Mouse (Mus musculus) forebrain, embryonic 13.5 days (tissue): ENCODE measurements around the gene H2-Ab1. TPM values are rescaled to one million over a fixed set of nuclear protein-coding genes. Genes with fewer than 3 reads are reported as not detected.

ENCODE experiments used
- ATAC-seq: fragments of 200-750 bp; cut with Nextera tagmentation; 2 replicates; pipeline ENCODE4 v1.8.0; 2017
- H3K27ac ChIP-seq: fragments of 300-500 bp; sonication (generic); 2 replicates; pipeline ENCODE4 v1.5.1; 2015; ENCODE audit warnings: inconsistent platforms, mild to moderate bottlenecking, moderate library complexity
- H3K27me3 ChIP-seq: fragments of 300-500 bp; sonication (generic); 2 replicates; pipeline ENCODE4 v1.6.1; 2015; ENCODE audit warnings: mild to moderate bottlenecking, inconsistent platforms
- H3K36me3 ChIP-seq: fragments of 300-500 bp; sonication (generic); 2 replicates; pipeline ENCODE4 v1.6.1; 2015; ENCODE audit warnings: mild to moderate bottlenecking, inconsistent platforms; ENCODE audit not compliant: poor library complexity, severe bottlenecking
- H3K4me1 ChIP-seq: fragments of 300-500 bp; sonication (generic); 2 replicates; pipeline ENCODE4 v1.6.1; 2015; ENCODE audit warnings: inconsistent platforms
- H3K4me2 ChIP-seq: fragments of 300-500 bp; sonication (generic); 2 replicates; pipeline ENCODE4 v1.6.1; 2015; ENCODE audit warnings: inconsistent platforms, mild to moderate bottlenecking, moderate library complexity
- H3K4me3 ChIP-seq: fragments of 300-500 bp; sonication (generic); 2 replicates; pipeline ENCODE4 v1.5.1; 2015; ENCODE audit warnings: mild to moderate bottlenecking, inconsistent platforms
- H3K9ac ChIP-seq: fragments of 300-500 bp; sonication (generic); 2 replicates; pipeline ENCODE4 v1.6.1; 2015; ENCODE audit warnings: mild to moderate bottlenecking, inconsistent platforms
- H3K9me3 ChIP-seq: fragments of 300-500 bp; sonication (generic); replicated peaks from 2 replicates; pipeline ENCODE4 v1.6.1; 2016; ENCODE audit warnings: inconsistent platforms
- WGBS: fragments of 180-500 bp; shearing (Covaris S2); methylation state at CpG from one replicate; pipeline ENCODE4 v1.1.7; 2015; 5-methylcytosine and 5-hydroxymethylcytosine counted together
- polyA plus RNA-seq: library from polyadenylated mRNA; unstranded; fragments of >200 nt; fragmentation: Nextera tagmentation; extraction: Ambion mirVana; gene quantifications from 2 replicates; pipeline ENCODE4 v1.2.1, GENCODE M21; 2015

Gene H2-Ab1
- polyA plus RNA-seq, 1 experiment from 2014 or later: 1.4 TPM

- Histone ChIP-seq H3K27ac (no peak overlapping the region), H3K4me1 (no peaks in the 10 kb centered on the region), H3K9ac (no peak overlapping the region), H3K27me3 (no peaks in the 10 kb centered on the region), H3K4me3 (no peak overlapping the region), H3K36me3 (no peaks in the 10 kb centered on the region), H3K9me3 (0 out of 2 replicates have a peak, but pooled peaks cover 6% of the 10 kb centered on the region), H3K4me2 (no peak overlapping the region)
- no peak for ATAC-seq
- 70% methylated on average over 3 of the region's 3 CpGs for WGBS
These were observed 17.1 kb upstream of the H2-Ab1 start for GRCm38 (mm10) chr17:34240366-34240765.

- H3K9me3 ChIP-seq: 0 out of 2 replicates have a peak, but pooled peaks cover 6% of the 10 kb centered on the region
- WGBS: 86% methylated on average over 6 of the region's 6 CpGs
- ATAC-seq: no peak
- no peak overlapping the region for H3K4me3 ChIP-seq
- no peak overlapping the region for H3K4me2 ChIP-seq
- H3K9ac ChIP-seq: no peak overlapping the region
- H3K27me3 ChIP-seq: no peaks in the 10 kb centered on the region
- no peaks in the 10 kb centered on the region for H3K36me3 ChIP-seq
- H3K27ac ChIP-seq: no peak overlapping the region
- H3K4me1 ChIP-seq: no peaks in the 10 kb centered on the region
These were observed 16.6 kb upstream of the H2-Ab1 start for GRCm38 (mm10) chr17:34240916-34241315.

DNA sequence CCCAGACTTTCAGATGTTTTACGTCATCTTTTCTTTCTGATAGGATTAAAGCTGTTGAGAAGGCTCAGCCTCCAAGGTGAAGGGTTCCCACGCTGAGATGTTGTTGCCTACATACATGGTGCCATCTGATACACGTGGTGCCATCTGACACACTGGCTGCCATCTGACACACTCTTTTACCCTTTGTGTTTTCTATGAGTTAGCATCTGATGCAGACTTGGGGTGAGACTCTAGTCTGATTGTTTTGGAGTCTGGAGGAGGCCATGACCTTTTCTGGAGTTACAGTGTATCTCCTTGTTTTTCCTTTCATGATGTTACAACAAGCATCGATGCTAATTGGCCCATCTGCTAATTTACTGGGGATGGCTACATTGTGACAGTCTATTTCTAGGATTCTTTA, 12.8 kb upstream of the H2-Ab1 start:
- Histone ChIP-seq H3K4me1 (no peaks in the 10 kb centered on the region), H3K9ac (no peak overlapping the region), H3K9me3 (0 out of 2 replicates have a peak, but pooled peaks cover 6% of the 10 kb centered on the region), H3K27ac (no peak overlapping the region), H3K27me3 (no peaks in the 10 kb centered on the region), H3K4me2 (no peak overlapping the region), H3K36me3 (no peaks in the 10 kb centered on the region), H3K4me3 (no peak overlapping the region)
- no peak for ATAC-seq
- 75% methylated on average over 4 of the region's 4 CpGs for WGBS

GRCm38 (mm10) chr17:34247047-34247446, 10.4 kb upstream of the H2-Ab1 start:
- Histone ChIP-seq H3K36me3 (no peaks in the 10 kb centered on the region), H3K9ac (no peak overlapping the region), H3K4me3 (no peak overlapping the region), H3K27me3 (no peaks in the 10 kb centered on the region), H3K9me3 (no peaks in the 10 kb centered on the region), H3K27ac (no peak overlapping the region), H3K4me1 (no peaks in the 10 kb centered on the region), H3K4me2 (no peak overlapping the region)
- ATAC-seq: no peak
- 84% methylated on average over 3 of the region's 3 CpGs for WGBS

GRCm38 (mm10) chr17:34248764-34249163, 8.7 kb upstream of the H2-Ab1 start:
- Histone ChIP-seq H3K36me3 (no peaks in the 10 kb centered on the region), H3K4me2 (no peak overlapping the region), H3K9me3 (no peaks in the 10 kb centered on the region), H3K27me3 (0 out of 2 replicates have a peak, but pooled peaks cover under 1% of the 10 kb centered on the region), H3K27ac (no peak overlapping the region), H3K4me3 (no peak overlapping the region), H3K4me1 (no peaks in the 10 kb centered on the region), H3K9ac (no peak overlapping the region)
- ATAC-seq: no peak
- 68% methylated on average over 2 of the region's 2 CpGs for WGBS

DNA sequence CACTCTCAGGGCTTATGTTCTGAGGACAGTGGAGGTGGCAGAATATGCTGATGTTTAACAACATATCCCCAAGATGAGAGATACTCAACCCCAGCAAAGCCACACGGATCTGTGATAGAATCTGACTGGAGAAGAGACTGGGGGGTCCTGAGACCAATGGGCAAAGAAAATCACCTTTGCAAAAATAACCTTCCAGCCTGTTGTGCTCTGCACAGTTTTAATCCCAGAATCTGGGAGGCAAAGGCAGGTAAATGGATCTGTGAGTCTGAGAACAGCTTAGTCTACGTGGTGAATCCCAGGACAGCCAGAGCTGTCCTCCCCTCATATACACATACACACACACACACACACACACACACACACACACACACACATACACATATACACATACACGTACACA, 8.1 kb upstream of the H2-Ab1 start:
- H3K27me3 ChIP-seq: peaks cover 7% of the 10 kb centered on the region; the same call in 1 of the 2 replicates
- 40% methylated on average over 3 of the region's 3 CpGs for WGBS
- H3K4me1 ChIP-seq: no peaks in the 10 kb centered on the region

DNA sequence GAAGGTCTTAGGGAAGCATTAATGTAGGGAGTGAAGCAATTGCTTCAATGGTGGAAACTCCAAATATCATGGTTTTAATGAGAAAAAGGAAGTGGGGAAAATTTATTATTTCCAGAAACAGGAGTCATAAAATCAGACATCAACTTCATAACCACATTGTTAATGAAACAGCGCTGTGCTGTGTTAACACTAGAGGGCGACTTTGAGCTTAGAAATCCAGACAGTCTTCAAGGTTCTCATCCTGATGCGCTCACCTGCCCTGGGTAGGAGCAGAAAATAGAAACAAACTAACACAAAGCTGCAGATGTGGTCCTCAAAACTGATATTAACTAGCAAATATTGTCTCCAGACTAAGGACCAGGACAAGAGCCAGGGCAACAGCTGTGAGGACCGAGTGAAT, 7.6 kb upstream of the H2-Ab1 start:
- H3K27ac ChIP-seq: no peak overlapping the region
- H3K4me1 ChIP-seq: no peaks in the 10 kb centered on the region
- 16% methylated on average over 4 of the region's 4 CpGs for WGBS
- ATAC-seq: no peak
- H3K4me3 ChIP-seq: no peak overlapping the region
- H3K4me2 ChIP-seq: no peak overlapping the region
- H3K27me3 ChIP-seq: peaks cover 7% of the 10 kb centered on the region; the same call in 1 of the 2 replicates
- H3K36me3 ChIP-seq: no peaks in the 10 kb centered on the region
- no peak overlapping the region for H3K9ac ChIP-seq
- H3K9me3 ChIP-seq: no peaks in the 10 kb centered on the region

More for the DNA sequence above, 8.1 kb upstream of the H2-Ab1 start:
- H3K9me3 ChIP-seq: no peaks in the 10 kb centered on the region
- H3K4me3 ChIP-seq: no peak overlapping the region
- no peaks in the 10 kb centered on the region for H3K36me3 ChIP-seq
- H3K4me2 ChIP-seq: no peak overlapping the region
- no peak for ATAC-seq
- no peak overlapping the region for H3K27ac ChIP-seq
- no peak overlapping the region for H3K9ac ChIP-seq

GRCm38 (mm10) chr17:34251666-34252065, 5.8 kb upstream of the H2-Ab1 start:
- 57% methylated on average over 4 of the region's 4 CpGs for WGBS
- Histone ChIP-seq H3K27ac (no peak overlapping the region), H3K4me2 (no peak overlapping the region), H3K4me1 (no peaks in the 10 kb centered on the region), H3K4me3 (no peak overlapping the region), H3K9ac (no peak overlapping the region), H3K9me3 (no peaks in the 10 kb centered on the region), H3K36me3 (no peaks in the 10 kb centered on the region), H3K27me3 (peaks cover 7% of the 10 kb centered on the region; the same call in 1 of the 2 replicates)
- ATAC-seq: no peak

DNA sequence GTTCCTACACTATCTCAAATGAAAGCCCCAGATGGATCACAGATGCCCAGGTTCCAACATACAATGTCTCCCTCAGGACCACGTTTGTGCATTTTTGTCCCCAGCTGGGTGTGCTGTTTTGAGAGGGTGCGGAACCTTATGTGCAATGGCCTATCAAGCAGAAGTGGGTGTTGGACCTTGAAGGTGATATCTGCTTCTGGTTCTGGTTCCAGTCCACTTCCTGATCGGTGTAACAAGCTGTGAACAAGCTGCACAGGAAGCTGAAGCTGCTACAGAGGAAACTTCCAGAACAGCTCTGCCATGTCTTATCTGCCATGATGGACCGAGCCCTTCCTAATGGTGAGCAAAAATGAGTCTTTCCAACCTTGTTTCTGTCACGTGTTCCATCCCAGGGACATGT, 988 bp upstream of the H2-Ab1 start:
- 83% methylated on average over 5 of the region's 5 CpGs for WGBS
- Histone ChIP-seq H3K36me3 (no peaks in the 10 kb centered on the region), H3K4me2 (no peak overlapping the region), H3K4me3 (no peak overlapping the region), H3K27ac (no peak overlapping the region), H3K9ac (no peak overlapping the region), H3K9me3 (no peaks in the 10 kb centered on the region), H3K27me3 (peaks cover 7% of the 10 kb centered on the region; the same call in 1 of the 2 replicates), H3K4me1 (no peaks in the 10 kb centered on the region)
- ATAC-seq: no peak

GRCm38 (mm10) chr17:34260551-34260950, 3.1 kb downstream of the H2-Ab1 start:
- Histone ChIP-seq H3K36me3 (no peaks in the 10 kb centered on the region), H3K9ac (no peak overlapping the region), H3K4me2 (no peak overlapping the region), H3K27me3 (peaks cover 30% of the 10 kb centered on the region), H3K4me3 (no peak overlapping the region), H3K4me1 (peaks cover 21% of the 10 kb centered on the region), H3K27ac (no peak overlapping the region), H3K9me3 (no peaks in the 10 kb centered on the region)
- WGBS: 77% methylated on average over 5 of the region's 5 CpGs
- ATAC-seq: no peak

DNA sequence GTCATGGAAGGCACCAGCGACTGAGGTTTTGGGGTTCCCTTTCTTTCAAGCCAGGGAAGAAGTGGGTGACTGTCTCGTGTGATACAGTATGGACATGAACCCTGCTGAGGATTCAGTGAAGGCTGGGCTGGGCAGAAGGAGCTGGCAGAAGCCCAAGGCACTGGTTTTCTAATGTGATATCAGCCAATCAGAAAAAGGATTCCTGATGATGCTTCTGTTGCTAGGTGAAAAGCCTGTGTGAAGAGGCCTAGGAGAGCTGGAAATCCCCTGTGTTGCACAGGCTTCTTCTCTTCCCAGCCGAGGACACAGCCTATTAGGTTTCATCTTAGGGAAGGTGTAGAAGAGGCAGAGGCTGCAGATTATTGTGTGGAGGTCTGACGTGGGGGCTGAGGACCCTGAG, 4.0 kb downstream of the H2-Ab1 start:
- no peaks in the 10 kb centered on the region for H3K9me3 ChIP-seq
- H3K36me3 ChIP-seq: no peaks in the 10 kb centered on the region
- no peak overlapping the region for H3K9ac ChIP-seq
- WGBS: 19% methylated on average over 4 of the region's 4 CpGs
- no peak overlapping the region for H3K27ac ChIP-seq
- no peak overlapping the region for H3K4me2 ChIP-seq
- H3K4me1 ChIP-seq: peaks cover 21% of the 10 kb centered on the region
- peaks cover 33% of the 10 kb centered on the region for H3K27me3 ChIP-seq
- no peak overlapping the region for H3K4me3 ChIP-seq
- peak; percentile 65 for ATAC-seq

DNA sequence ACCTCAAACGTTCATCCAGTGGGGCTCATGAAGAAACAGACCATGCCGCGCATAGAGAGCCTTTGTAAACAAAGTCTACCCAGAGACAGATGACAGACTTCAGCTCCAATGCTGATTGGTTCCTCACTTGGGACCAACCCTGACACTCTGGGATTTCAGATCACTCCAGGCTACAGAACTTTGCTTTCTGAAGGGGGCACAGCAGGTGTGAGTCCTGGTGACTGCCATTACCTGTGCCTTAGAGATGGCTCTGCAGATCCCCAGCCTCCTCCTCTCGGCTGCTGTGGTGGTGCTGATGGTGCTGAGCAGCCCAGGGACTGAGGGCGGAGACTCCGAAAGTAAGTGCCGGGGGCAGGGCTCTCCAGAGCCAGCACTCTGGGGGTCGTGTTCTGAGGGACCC, 5.6 kb downstream of the H2-Ab1 start:
- 1% methylated on average over 8 of the region's 8 CpGs for WGBS
- Histone ChIP-seq H3K27ac (no peak overlapping the region), H3K4me3 (peak overlapping the region; percentile 50), H3K9me3 (no peaks in the 10 kb centered on the region), H3K4me1 (peaks cover 21% of the 10 kb centered on the region), H3K4me2 (peak overlapping the region; percentile 94), H3K36me3 (no peaks in the 10 kb centered on the region), H3K9ac (peak overlapping the region; percentile 24), H3K27me3 (peaks cover 40% of the 10 kb centered on the region)
- peak; percentile 91 for ATAC-seq

GRCm38 (mm10) chr17:34263811-34264371, 6.4 kb downstream of the H2-Ab1 start:
- Histone ChIP-seq H3K9me3 (no peaks in the 10 kb centered on the region), H3K27me3 (peaks cover 43% of the 10 kb centered on the region), H3K27ac (no peak overlapping the region), H3K4me2 (peak overlapping the region; percentile 94), H3K36me3 (no peaks in the 10 kb centered on the region), H3K4me1 (peaks cover 21% of the 10 kb centered on the region), H3K9ac (no peak overlapping the region; the same call in 1 of the 2 replicates), H3K4me3 (peak overlapping the region; percentile 50)
- no peak for ATAC-seq
- 4% methylated on average over 14 of the region's 14 CpGs for WGBS
